Mouse (Mus musculus) c-Kit-positive CD71-positive TER-119-positive erythroid progenitor cells, embryonic 14.5 days (primary cell): ENCODE measurements around the gene Kitl.

Experiments used
- DNase-seq: peaks from one replicate; pipeline ENCODE4 v3.0.0-alpha.2; 2013; ENCODE audit warnings: low spot score

The Kitl gene

DNA sequence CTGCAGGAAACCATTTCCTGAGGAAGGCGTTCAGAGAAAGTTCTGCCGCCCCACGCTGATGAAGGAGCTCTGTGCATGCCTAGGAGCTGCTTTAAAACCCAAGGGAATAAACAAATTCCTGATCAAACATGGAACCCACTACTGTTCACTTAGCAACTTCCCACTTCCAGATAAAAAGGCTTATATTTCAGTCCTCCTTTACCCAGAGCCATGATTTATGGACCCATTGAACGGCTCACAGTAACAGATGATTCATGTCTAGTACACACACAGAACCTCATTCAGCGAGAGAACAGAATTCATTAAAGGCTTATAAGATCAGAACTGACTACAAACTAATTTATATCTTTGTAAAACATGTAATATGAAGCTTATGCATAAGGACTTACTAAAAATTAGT, 109.0 kb downstream of the Kitl start:
- no peak for DNase-seq

DNA sequence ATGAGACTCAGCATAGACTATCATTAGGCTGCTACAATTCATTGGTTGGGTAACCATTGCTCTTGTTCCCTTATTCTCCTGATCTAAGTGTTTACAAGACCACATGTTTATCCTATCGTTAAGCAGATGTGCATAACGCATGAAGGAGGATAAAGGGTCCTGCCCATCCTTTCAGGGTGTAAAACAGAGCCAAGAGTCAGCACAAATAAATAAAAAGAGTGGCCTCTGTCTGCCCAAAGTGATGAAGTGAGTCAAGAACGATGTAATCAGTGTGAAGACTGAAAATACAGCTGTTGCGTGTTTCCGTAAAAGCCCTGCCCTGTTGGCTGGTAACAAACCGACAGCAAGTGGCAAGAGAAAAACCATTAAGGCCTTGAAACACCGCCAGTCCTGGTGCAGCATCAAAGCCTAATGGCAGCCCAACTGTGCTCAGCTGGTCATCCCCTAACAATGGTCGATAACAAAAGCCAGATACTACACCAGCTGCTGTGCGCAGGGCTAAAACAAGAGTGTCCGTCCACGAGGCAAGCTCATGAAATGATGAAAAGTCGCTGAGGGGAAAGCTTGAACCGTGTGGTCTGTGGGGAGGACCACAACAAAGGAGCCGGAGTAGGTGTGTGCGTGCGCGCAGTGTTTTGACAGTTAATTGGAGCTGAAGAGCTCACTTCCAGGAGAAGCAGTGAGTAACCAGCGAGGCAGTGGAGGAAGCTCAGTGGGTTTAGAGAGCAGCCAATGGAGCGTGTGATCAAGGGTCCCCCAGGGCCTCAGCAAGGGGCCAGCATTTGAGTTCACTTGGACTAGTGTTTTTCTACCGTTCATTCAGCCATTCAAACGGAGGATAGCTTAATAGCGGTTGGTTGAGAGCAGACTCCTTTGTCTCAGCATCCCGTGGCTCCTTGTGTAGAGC, 112.7 kb downstream of the Kitl start:
- no peak for DNase-seq

DNA sequence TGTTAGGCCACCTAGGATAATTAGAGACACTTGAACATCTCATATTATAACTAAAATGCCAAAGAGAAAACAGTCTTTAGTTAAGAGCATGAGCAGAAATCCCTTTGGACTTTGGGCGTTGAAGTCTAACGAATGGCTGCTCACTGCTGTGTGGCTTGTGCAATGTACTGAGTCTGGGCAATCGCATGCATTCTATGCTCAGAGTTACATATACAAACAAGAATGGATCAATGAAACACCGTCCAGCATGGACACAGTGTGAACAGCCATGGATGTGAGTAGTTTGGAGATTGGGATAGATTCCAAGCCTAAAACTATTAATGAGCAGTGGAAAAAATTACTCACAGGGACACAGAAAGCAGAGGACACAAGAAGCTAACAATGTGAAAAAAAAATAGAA, 116.2 kb downstream of the Kitl start:
- DNase-seq = no peak

- no peak for DNase-seq
These were observed 116.9 kb downstream of the Kitl start for GRCm38 (mm10) chr10:100132304-100132703.

DNA sequence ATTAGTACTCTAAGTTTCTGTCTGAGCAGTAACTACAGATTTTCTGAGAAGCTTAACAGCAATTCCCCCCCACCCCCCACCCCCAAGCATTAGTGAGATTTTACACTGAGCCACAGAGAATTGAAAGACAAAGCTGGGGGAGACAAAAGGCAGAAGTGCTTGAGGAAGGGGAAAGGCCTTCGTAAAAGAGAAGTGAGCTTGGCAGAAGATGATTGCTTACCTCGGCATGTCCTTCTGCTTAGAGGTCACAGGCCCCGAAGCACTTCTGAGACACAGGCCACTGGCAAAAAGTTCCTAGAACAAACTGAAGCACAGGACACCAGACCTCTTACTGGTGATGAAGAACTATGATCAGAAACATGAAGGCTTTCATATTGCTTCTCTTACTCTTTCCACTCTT, 123.1 kb downstream of the Kitl start:
- no peak for DNase-seq

DNA sequence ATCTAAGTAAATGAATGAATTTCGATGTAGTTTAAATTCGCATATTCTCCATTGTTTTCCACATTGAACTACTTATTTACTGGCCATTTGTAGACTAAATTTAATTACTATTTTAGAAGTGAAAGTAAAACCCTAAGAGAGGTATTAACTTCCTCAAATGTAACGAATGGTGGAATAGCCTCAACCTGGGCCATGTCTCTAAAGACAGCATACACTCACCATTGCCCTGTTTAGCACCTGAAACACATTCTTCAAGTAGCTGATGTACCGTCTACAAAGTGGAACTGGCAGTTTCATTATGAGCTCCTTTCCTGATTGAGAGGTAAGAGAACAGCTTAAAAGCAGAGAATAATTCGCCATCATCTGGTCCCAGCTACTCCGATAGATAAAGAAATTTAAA, 132.7 kb downstream of the Kitl start:
- DNase-seq = no peak
